Mouse (Mus musculus): ENCODE data around the gene Nudt9.

The Nudt9 gene

Small RNA genes lying within 50 kb of the gene (microRNA-seq; reads per million reads assigned to microRNA genes)
- 0.46 to 0.74 reads per million in 2 experiments for gene Mir5619

Measured in adrenal gland (tissue).